Comparison of ENCODE assay signal across 7 mouse cellular contexts in genomic region chr10:91184893-91185292, GRCm38 (mm10). TPM values are rescaled to one million over a fixed set of nuclear protein-coding genes. Genes with fewer than 3 reads are reported as not detected.
A peak's percentile ranks its signal among the peaks of the same experiment; 100 is the strongest.
DNase-seq lines count a peak whose midpoint lies in the region; ATAC-seq and TF ChIP-seq lines count a peak whose summit lies in the region.
"Not testable (repeated sequence)": the region's sequence is repeated elsewhere in the genome, so short reads cannot be mapped to it uniquely, and the experiment has no call there.

No protein-coding gene starts in this region.

- H3K4me2 ChIP-seq in liver, embryonic 14.5 days (ENCODE audit: low read depth); lung, postnatal 0 days (replicated peaks; ENCODE audit: low read depth, low read length): not testable (repeated sequence)

- H3K27ac ChIP-seq in gastrocnemius, adult 2 months = peak overlapping the region; percentile 52
- H3K27ac ChIP-seq in layer of hippocampus, adult 2 months; liver, embryonic 14.5 days; lung, postnatal 0 days (ENCODE audit: low read length): not testable (repeated sequence)

- not testable (repeated sequence) for DNase-seq in Patski (ENCODE audit: low read depth, low spot score); gastrocnemius, adult 2 months; layer of hippocampus, adult 2 months (ENCODE audit: low spot score in 2 of 2); liver, embryonic 14.5 days (ENCODE audit: low read depth in 3 of 3, low spot score in 3 of 3); lung, postnatal 0 days (ENCODE audit: low spot score)
- peak; percentile 45 for DNase-seq in induced T-regulatory cell, adult 2 months (ENCODE audit: low read depth)
- DNase-seq in natural killer cell, adult 2 months (ENCODE audit: low spot score in 2 of 2) = peak; percentile 28 to 44

- CTCF ChIA-PET in Patski (lab: Charles Lee) = interaction anchor here (2.0 to 10.2 kb wide), 4 partner anchors 11 to 19 kb away, joined by 6 to 80 read pairs (median 9); no protein-coding TSS in a partner anchor

- 52% methylated on average over 5 of the region's 5 CpGs for WGBS in liver, embryonic 14.5 days (ENCODE audit: insufficient replicate concordance)
- 70% methylated on average over 5 of the region's 5 CpGs for WGBS in lung, postnatal 0 days

- TF ChIP-seq EP300 in liver, embryonic 14.5 days (IDR thresholded peaks at IDR 0.05; ENCODE audit: low read depth); lung, postnatal 0 days (IDR thresholded peaks at IDR 0.05): not testable (repeated sequence)

- not testable (repeated sequence) for H3K9ac ChIP-seq in liver, embryonic 14.5 days (replicated peaks); lung, postnatal 0 days (replicated peaks; ENCODE audit: low read depth)

- in situ Hi-C loops in Patski (cut with MboI; ENCODE audit: low pct_unique_long_range_greater_than_20kb) = loop anchor here (25.0 kb wide), 1 partner anchor 2002 kb away; no protein-coding TSS in a partner anchor

- intact Hi-C loops in gastrocnemius, adult 2 months (cut with DNase I) = not testable (repeated sequence)

- peaks cover 13 to 20% of the 10 kb centered on the region in 2 experiments for H3K4me1 ChIP-seq in liver, embryonic 14.5 days (replicated peaks; ENCODE audit: control insufficient read depth in 2 of 2, insufficient read depth in 2 of 2, low read length in 1 of 2)
- H3K4me1 ChIP-seq in lung, postnatal 0 days (ENCODE audit: insufficient read depth, low read depth, low read length) = peaks cover 14% of the 10 kb centered on the region; the same call in 1 of the 2 replicates

- H3K36me3 ChIP-seq in liver, embryonic 14.5 days (replicated peaks; ENCODE audit: control insufficient read depth, insufficient read depth, low read depth); lung, postnatal 0 days (ENCODE audit: insufficient read depth, low read length): not testable (repeated sequence)

- TF ChIP-seq CTCF in Patski (IDR thresholded peaks at IDR 0.05) = peak; percentile 46
- peak; percentile 32 for TF ChIP-seq CTCF in gastrocnemius, adult 2 months (IDR thresholded peaks at IDR 0.05)
- TF ChIP-seq CTCF in layer of hippocampus, adult 2 months (conservative IDR thresholded peaks at IDR 0.05) = peak; percentile 63
- TF ChIP-seq CTCF in liver, embryonic 14.5 days (IDR thresholded peaks at IDR 0.05; ENCODE audit: low read depth) = peak; percentile 46
- peak; percentile 48 for TF ChIP-seq CTCF in lung, postnatal 0 days (IDR thresholded peaks at IDR 0.05)

- H3K27me3 ChIP-seq in Patski; liver, embryonic 14.5 days (ENCODE audit: control insufficient read depth, insufficient read depth, low read length); lung, postnatal 0 days (replicated peaks; ENCODE audit: insufficient read depth, low read length): not testable (repeated sequence)

- not testable (repeated sequence) for H3K4me3 ChIP-seq in gastrocnemius, adult 2 months; layer of hippocampus, adult 2 months; liver, embryonic 14.5 days (ENCODE audit: insufficient read depth in 1 of 2, low read depth in 2 of 2, low read length in 2 of 2); lung, postnatal 0 days (ENCODE audit: low read depth, low read length)

- not testable (repeated sequence) for ATAC-seq in Patski; liver, embryonic 14.5 days (ENCODE audit: insufficient read depth); lung, postnatal 0 days

- not testable (repeated sequence) for H3K9me3 ChIP-seq in liver, embryonic 14.5 days (ENCODE audit: control insufficient read depth, low read length); lung, postnatal 0 days (ENCODE audit: low read length)

- POLR2A ChIA-PET in Patski (lab: Charles Lee) = interaction anchor here (1.2 kb wide), 1 partner anchor 14 kb away, joined by 5 read pairs; no protein-coding TSS in a partner anchor

RNA-seq across cellular contexts. Expression of gene Tmpo, which starts 3.8 kb away (rescaled TPM):
- 160 TPM for polyA plus RNA-seq in Patski (2021)
- 10 to 100 TPM; 62.2 to 83.0 TPM for total RNA-seq in gastrocnemius, adult 2 months (2021)
- total RNA-seq in layer of hippocampus, adult 2 months (2021) = 10 to 100 TPM; 37.5 to 39.7 TPM
- polyA plus RNA-seq in liver, embryonic 14.5 days (2012; rRNA removed) = 79.8 and 111 TPM in 2 replicates
- 116 and 130 TPM in 2 replicates for polyA plus RNA-seq in liver, embryonic 14.5 days (2014; fragmentation: Nextera tagmentation; extraction: Ambion mirVana)
- 53.3 and 67.4 TPM in 2 replicates for polyA plus RNA-seq in lung, postnatal 0 days (2015; fragmentation: Nextera tagmentation; extraction: Ambion mirVana)
